Mouse (Mus musculus): ENCODE data around the gene Tmem268. TPM values are rescaled to one million over a fixed set of nuclear protein-coding genes. Genes with fewer than 3 reads are reported as not detected.
A peak's percentile ranks its signal among the peaks of the same experiment; 100 is the strongest.

Gene Tmem268
- polyA plus RNA-seq, 1 experiment = 19.5 TPM

DNA sequence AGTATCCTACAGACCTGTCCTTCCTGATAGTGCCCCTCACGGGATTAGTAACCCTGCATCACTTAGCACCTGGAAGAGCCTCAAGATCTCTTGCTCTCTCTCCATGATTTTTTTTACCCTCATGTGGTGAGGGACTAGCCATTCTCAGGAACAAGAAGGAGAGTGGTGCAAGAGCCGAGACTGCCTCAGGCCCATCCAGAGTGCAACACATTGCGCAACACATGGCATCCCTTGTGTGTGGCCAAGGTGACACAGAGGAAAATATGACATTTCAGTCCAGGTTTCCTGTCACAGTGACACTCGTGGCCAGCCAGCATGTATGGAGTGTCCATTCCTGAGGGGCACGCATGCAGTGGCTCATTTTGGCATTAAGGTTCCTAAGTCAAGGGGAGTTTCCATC, 14.0 kb downstream of the Tmem268 start:
- Histone ChIP-seq H3K36me3 (ENCODE audit: control insufficient read depth, insufficient read depth) (peaks cover 45% of the 10 kb centered on the region), H3K27me3 (ENCODE audit: control insufficient read depth, insufficient read depth, insufficient read length) (no peaks in the 10 kb centered on the region), H3ac (ENCODE audit: control insufficient read depth, insufficient read length) (no peak overlapping the region), H3K4me3 (no peak overlapping the region), H3K4me2 (ENCODE audit: low read depth) (no peak overlapping the region), H3K79me2 (ENCODE audit: control insufficient read depth, insufficient read depth) (no peaks in the 10 kb centered on the region)
- 0 out of 2 replicates have a peak, but pooled peaks have one; percentile 45 for TF ChIP-seq CEBPB (IDR thresholded peaks at IDR 0.05; ENCODE audit: insufficient read depth, poor library complexity, severe bottlenecking)
- no peak for TF ChIP-seq MAX (IDR thresholded peaks at IDR 0.05; ENCODE audit: low read depth)

DNA sequence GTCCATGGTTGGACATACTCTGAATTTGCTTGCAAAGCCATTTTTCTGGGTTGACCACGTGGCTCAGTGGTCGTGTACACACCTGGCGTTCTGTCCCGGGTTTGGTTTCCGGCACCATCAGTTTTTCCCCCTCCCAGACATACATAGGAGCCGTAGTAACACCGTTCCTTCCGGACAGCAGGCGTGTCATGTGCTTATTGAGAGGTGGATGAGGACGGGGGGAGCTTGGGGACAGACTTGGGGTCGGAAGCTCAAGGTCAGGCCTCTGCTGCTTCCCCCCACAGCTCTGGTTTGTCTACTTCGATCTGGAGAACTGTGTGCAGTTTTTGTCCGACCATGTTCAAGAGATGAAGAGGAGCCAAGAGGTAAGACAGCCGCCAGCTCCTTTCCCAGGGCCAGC, 21.1 kb downstream of the Tmem268 start:
- Histone ChIP-seq H3K4me3 (no peak overlapping the region), H3K27me3 (ENCODE audit: control insufficient read depth, insufficient read depth, insufficient read length) (no peaks in the 10 kb centered on the region), H3K36me3 (ENCODE audit: control insufficient read depth, insufficient read depth) (peaks cover 31% of the 10 kb centered on the region), H3ac (ENCODE audit: control insufficient read depth, insufficient read length) (no peak overlapping the region), H3K79me2 (ENCODE audit: control insufficient read depth, insufficient read depth) (no peaks in the 10 kb centered on the region), H3K4me2 (ENCODE audit: low read depth) (no peak overlapping the region)
- TF ChIP-seq TCF3 (IDR thresholded peaks at IDR 0.05; ENCODE audit: insufficient read length, low read depth) (no peak), E2F4 (IDR thresholded peaks at IDR 0.05; ENCODE audit: insufficient read depth) (no peak), TCF12 (IDR thresholded peaks at IDR 0.05; ENCODE audit: insufficient read depth, poor library complexity, severe bottlenecking) (no peak), SRF (IDR thresholded peaks at IDR 0.05; ENCODE audit: control insufficient read depth, insufficient read length, low read depth) (no peak), USF1 (IDR thresholded peaks at IDR 0.05; ENCODE audit: low read depth) (no peak), REST (IDR thresholded peaks at IDR 0.05; ENCODE audit: insufficient read depth, insufficient read length) (no peak)

DNA sequence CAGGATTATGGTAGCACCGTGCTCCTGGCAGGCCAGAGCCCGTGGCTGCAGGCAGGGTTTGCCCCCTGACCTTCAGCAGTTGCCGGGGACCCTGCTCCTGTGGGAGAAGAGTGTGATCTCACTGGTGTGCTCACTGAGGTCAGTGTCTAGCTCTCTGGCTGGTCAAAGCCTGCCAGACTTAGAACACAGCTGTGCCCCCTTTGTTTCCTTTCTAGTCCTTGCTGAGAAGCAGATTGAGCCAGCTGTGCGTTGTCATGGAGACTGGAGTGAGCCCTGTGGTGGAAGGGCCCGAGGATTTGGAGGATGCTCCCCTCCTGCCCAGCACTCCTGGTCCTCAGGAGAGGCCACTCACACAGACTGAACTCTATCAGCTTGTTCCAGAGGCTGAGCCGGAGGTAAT, 21.5 kb downstream of the Tmem268 start:
- no peak for TF ChIP-seq USF1 (IDR thresholded peaks at IDR 0.05; ENCODE audit: low read depth)
- no peak for TF ChIP-seq E2F4 (IDR thresholded peaks at IDR 0.05; ENCODE audit: insufficient read depth)
- TF ChIP-seq CEBPB (IDR thresholded peaks at IDR 0.05; ENCODE audit: insufficient read depth, poor library complexity, severe bottlenecking) = no peak
- TF ChIP-seq TCF3 (IDR thresholded peaks at IDR 0.05; ENCODE audit: insufficient read length, low read depth) = no peak
- TF ChIP-seq MYOG (IDR thresholded peaks at IDR 0.05; ENCODE audit: control insufficient read depth in 1 of 3, insufficient read depth in 1 of 3, insufficient read length in 2 of 3, low read depth in 2 of 3) = no peak
- no peak for TF ChIP-seq REST (IDR thresholded peaks at IDR 0.05; ENCODE audit: insufficient read depth, insufficient read length)
- TF ChIP-seq POLR2A (IDR thresholded peaks at IDR 0.05; ENCODE audit: insufficient read length, low read depth) = no peak
- no peak for TF ChIP-seq POLR2AphosphoS2 (IDR thresholded peaks at IDR 0.05; ENCODE audit: insufficient read length, low read depth)
- no peak for TF ChIP-seq MAX (IDR thresholded peaks at IDR 0.05; ENCODE audit: low read depth)
- TF ChIP-seq SRF (IDR thresholded peaks at IDR 0.05; ENCODE audit: control insufficient read depth, insufficient read length, low read depth) = no peak
- TF ChIP-seq MYOD1 (IDR thresholded peaks at IDR 0.05; ENCODE audit: control insufficient read depth in 1 of 3, insufficient read length in 2 of 3, low read depth in 2 of 3) = no peak
- no peak for TF ChIP-seq TCF12 (IDR thresholded peaks at IDR 0.05; ENCODE audit: insufficient read depth, poor library complexity, severe bottlenecking)
- H3K4me2 ChIP-seq (ENCODE audit: low read depth) = no peak overlapping the region
- H3K27me3 ChIP-seq (ENCODE audit: control insufficient read depth, insufficient read depth, insufficient read length) = no peaks in the 10 kb centered on the region
- no peak overlapping the region for H3K4me3 ChIP-seq
- peaks cover 33% of the 10 kb centered on the region for H3K36me3 ChIP-seq (ENCODE audit: control insufficient read depth, insufficient read depth)
- H3K79me2 ChIP-seq (ENCODE audit: control insufficient read depth, insufficient read depth) = no peaks in the 10 kb centered on the region
- no peak overlapping the region for H3ac ChIP-seq (ENCODE audit: control insufficient read depth, insufficient read length)

DNA sequence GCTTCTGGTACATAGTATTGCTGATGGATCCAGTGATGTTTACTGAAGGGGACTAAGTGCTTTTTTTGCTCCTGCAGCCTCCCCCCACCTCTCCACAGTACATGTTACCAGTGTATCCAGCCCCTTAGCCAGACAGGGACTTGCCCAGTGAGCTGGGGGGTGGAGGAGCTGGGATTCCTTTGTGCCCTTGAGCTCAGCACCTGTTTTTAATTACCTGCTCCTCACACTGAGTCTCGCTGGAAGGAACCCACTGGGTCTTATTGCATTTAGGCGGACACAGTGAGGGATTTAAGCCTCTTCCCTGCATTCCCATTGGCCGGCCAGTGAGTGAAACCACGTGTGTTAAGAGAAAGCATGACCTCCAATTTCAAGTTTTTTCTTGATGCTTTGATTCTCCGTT, 24.0 kb downstream of the Tmem268 start:
- H3K79me2 ChIP-seq (ENCODE audit: control insufficient read depth, insufficient read depth) = no peaks in the 10 kb centered on the region
- H3K36me3 ChIP-seq (ENCODE audit: control insufficient read depth, insufficient read depth) = peaks cover 33% of the 10 kb centered on the region
- H3K4me3 ChIP-seq = no peak overlapping the region
- H3ac ChIP-seq (ENCODE audit: control insufficient read depth, insufficient read length) = no peak overlapping the region
- H3K27me3 ChIP-seq (ENCODE audit: control insufficient read depth, insufficient read depth, insufficient read length) = no peaks in the 10 kb centered on the region
- no peak overlapping the region for H3K4me2 ChIP-seq (ENCODE audit: low read depth)
- TF ChIP-seq SRF (IDR thresholded peaks at IDR 0.05; ENCODE audit: control insufficient read depth, insufficient read length, low read depth) (no peak), CEBPB (IDR thresholded peaks at IDR 0.05; ENCODE audit: insufficient read depth, poor library complexity, severe bottlenecking) (no peak), E2F4 (IDR thresholded peaks at IDR 0.05; ENCODE audit: insufficient read depth) (no peak), REST (IDR thresholded peaks at IDR 0.05; ENCODE audit: insufficient read depth, insufficient read length) (no peak), MYOD1 (IDR thresholded peaks at IDR 0.05; ENCODE audit: control insufficient read depth in 1 of 3, insufficient read length in 2 of 3, low read depth in 2 of 3) (no peak), POLR2A (IDR thresholded peaks at IDR 0.05; ENCODE audit: insufficient read length, low read depth) (no peak), TCF3 (IDR thresholded peaks at IDR 0.05; ENCODE audit: insufficient read length, low read depth) (no peak), USF1 (IDR thresholded peaks at IDR 0.05; ENCODE audit: low read depth) (no peak), MAX (IDR thresholded peaks at IDR 0.05; ENCODE audit: low read depth) (no peak), TCF12 (IDR thresholded peaks at IDR 0.05; ENCODE audit: insufficient read depth, poor library complexity, severe bottlenecking) (no peak), MYOG (IDR thresholded peaks at IDR 0.05; ENCODE audit: control insufficient read depth in 1 of 3, insufficient read depth in 1 of 3, insufficient read length in 2 of 3, low read depth in 2 of 3) (no peak), POLR2AphosphoS2 (IDR thresholded peaks at IDR 0.05; ENCODE audit: insufficient read length, low read depth) (no peak)

DNA sequence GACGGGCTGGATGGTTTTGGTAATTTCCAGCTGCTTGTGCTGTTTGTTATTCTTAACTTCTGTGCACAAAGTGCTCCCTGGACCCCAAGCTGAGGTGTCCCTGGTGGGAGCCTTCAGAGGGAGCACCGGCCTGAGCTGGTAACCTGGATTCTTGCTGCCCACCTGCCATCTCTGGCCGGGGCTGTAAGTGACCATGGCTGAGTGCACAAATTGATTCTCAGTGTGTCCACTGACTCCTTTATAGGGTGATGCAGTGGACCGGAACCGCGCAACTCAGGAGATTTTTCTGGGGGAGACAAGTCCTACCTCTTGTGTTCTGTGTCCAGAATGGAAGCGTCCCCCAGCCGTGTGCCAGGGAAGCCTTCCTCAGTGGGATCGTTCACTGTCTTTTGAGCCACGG, 26.6 kb downstream of the Tmem268 start:
- TF ChIP-seq CEBPB (IDR thresholded peaks at IDR 0.05; ENCODE audit: insufficient read depth, poor library complexity, severe bottlenecking) = no peak
- H3K4me2 ChIP-seq (ENCODE audit: low read depth) = no peak overlapping the region
- no peak overlapping the region for H3ac ChIP-seq (ENCODE audit: control insufficient read depth, insufficient read length)
- no peaks in the 10 kb centered on the region for H3K27me3 ChIP-seq (ENCODE audit: control insufficient read depth, insufficient read depth, insufficient read length)
- H3K4me3 ChIP-seq = no peak overlapping the region
- peaks cover 27% of the 10 kb centered on the region for H3K36me3 ChIP-seq (ENCODE audit: control insufficient read depth, insufficient read depth)
- H3K79me2 ChIP-seq (ENCODE audit: control insufficient read depth, insufficient read depth) = no peaks in the 10 kb centered on the region
